Mouse (Mus musculus): ENCODE results near the gene Ate1. TPM values are rescaled to one million over a fixed set of nuclear protein-coding genes. Genes with fewer than 3 reads are reported as not detected.

The Ate1 gene
- polyA plus RNA-seq, 1 experiment = 3.3 TPM

GRCm38 (mm10) chr7:130368036-130368826, 151.9 kb downstream of the Ate1 start:
- Histone ChIP-seq H3K4me1 (ENCODE audit: control insufficient read depth, insufficient read depth, insufficient read length, low read length) (no peaks in the 10 kb centered on the region), H3K27me3 (ENCODE audit: control insufficient read depth, insufficient read depth, low read length) (no peaks in the 10 kb centered on the region), H3K4me3 (ENCODE audit: low read depth, low read length) (no peak overlapping the region), H3K27ac (ENCODE audit: insufficient read depth, low read depth, low read length) (no peak overlapping the region), H3K36me3 (ENCODE audit: control insufficient read depth, insufficient read depth, low read length) (no peaks in the 10 kb centered on the region)
- WGBS = 68% methylated on average over 13 of the region's 13 CpGs
- no peak for TF ChIP-seq CTCF (IDR thresholded peaks at IDR 0.05; ENCODE audit: extremely low read depth, insufficient read length, insufficient replicate concordance, low read depth, low read length)
- TF ChIP-seq POLR2A (IDR thresholded peaks at IDR 0.05; ENCODE audit: low read depth, low read length) = no peak

GRCm38 (mm10) chr7:130367222-130368035, 152.7 kb downstream of the Ate1 start:
- Histone ChIP-seq H3K4me3 (ENCODE audit: low read depth, low read length) (no peak overlapping the region), H3K27ac (ENCODE audit: insufficient read depth, low read depth, low read length) (no peak overlapping the region), H3K27me3 (ENCODE audit: control insufficient read depth, insufficient read depth, low read length) (no peaks in the 10 kb centered on the region), H3K36me3 (ENCODE audit: control insufficient read depth, insufficient read depth, low read length) (no peaks in the 10 kb centered on the region), H3K4me1 (ENCODE audit: control insufficient read depth, insufficient read depth, insufficient read length, low read length) (no peaks in the 10 kb centered on the region)
- WGBS = 74% methylated on average over 12 of the region's 12 CpGs
- TF ChIP-seq CTCF (IDR thresholded peaks at IDR 0.05; ENCODE audit: extremely low read depth, insufficient read length, insufficient replicate concordance, low read depth, low read length) (no peak), POLR2A (IDR thresholded peaks at IDR 0.05; ENCODE audit: low read depth, low read length) (no peak)

GRCm38 (mm10) chr7:130365711-130366110, 154.5 kb downstream of the Ate1 start:
- Histone ChIP-seq H3K4me3 (ENCODE audit: low read depth, low read length) (no peak overlapping the region), H3K27me3 (ENCODE audit: control insufficient read depth, insufficient read depth, low read length) (no peaks in the 10 kb centered on the region), H3K27ac (ENCODE audit: insufficient read depth, low read depth, low read length) (no peak overlapping the region), H3K4me1 (ENCODE audit: control insufficient read depth, insufficient read depth, insufficient read length, low read length) (no peaks in the 10 kb centered on the region), H3K36me3 (ENCODE audit: control insufficient read depth, insufficient read depth, low read length) (no peaks in the 10 kb centered on the region)
- WGBS = 94% methylated on average over 10 of the region's 10 CpGs
- TF ChIP-seq POLR2A (IDR thresholded peaks at IDR 0.05; ENCODE audit: low read depth, low read length) = no peak
- no peak for TF ChIP-seq CTCF (IDR thresholded peaks at IDR 0.05; ENCODE audit: extremely low read depth, insufficient read length, insufficient replicate concordance, low read depth, low read length)

Other genes starting within 250 kb of the Ate1 start
- 39.9 and 62.9 TPM in 2 replicates for gene Nsmce4a, start 52.7 kb upstream of the Ate1 start, polyA plus RNA-seq (2012; rRNA removed)
- gene Tacc2, start 57.1 kb upstream of the Ate1 start, polyA plus RNA-seq (2012; rRNA removed) = 25.9 and 57.5 TPM in 2 replicates

Data from small intestine, adult 2 months (tissue).